Comparison of ENCODE assay signal across 9 mouse cellular contexts in the genomic region with DNA sequence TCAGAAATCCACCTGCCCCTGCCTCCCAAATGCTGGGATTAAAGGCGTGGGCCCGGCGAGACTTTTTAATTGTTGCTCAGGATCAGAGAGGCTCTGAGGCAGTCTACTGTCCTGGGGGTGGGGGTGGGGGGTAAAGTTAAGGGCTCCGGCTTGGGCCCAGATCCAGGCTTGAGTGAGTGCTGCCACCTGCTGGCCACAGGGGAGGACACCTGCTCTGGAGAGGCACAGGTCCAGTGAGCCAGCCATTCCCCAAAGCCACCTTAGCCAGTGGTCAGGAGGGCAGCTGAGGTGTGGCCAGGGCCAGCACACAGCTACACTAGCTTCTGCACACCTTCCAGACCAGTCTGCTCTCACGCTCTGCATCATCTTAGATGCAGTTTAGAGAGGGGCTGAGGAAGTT. TPM values are rescaled to one million over a fixed set of nuclear protein-coding genes. Genes with fewer than 3 reads are reported as not detected.
DNase-seq lines count a peak whose midpoint lies in the region; ATAC-seq and TF ChIP-seq lines count a peak whose summit lies in the region.
"Had no signal": no experiment of that assay in that cellular context is flagged by ENCODE, and none has a peak within 500 bp of the region (broad histone marks: within the 10 kb centered on the region; RNA-seq: fewer than 3 reads in every experiment).

No protein-coding gene starts in this region.

- ATAC-seq in neural tube, embryonic 13.5 days (ENCODE audit: low read depth): peak; percentile 24; the same call in 1 of the 2 replicates

- intact Hi-C loops in gastrocnemius, postnatal 36 days (cut with DNase I): loop anchor here (1.0 kb wide), 1 partner anchor 94 kb away; no protein-coding TSS in a partner anchor

- no peak overlapping the region for H3K27ac ChIP-seq in layer of hippocampus, adult 2 months
- no peak overlapping the region for H3K27ac ChIP-seq in kidney, adult 2 months (ENCODE audit: insufficient read depth, low read depth, low read length)
- H3K27ac ChIP-seq in neural tube, embryonic 13.5 days (replicated peaks): no peak overlapping the region
- H3K27ac ChIP-seq: lung, embryonic 15.5 days had no signal

- no peaks in the 10 kb centered on the region for H3K9me3 ChIP-seq in neural tube, embryonic 13.5 days
- H3K9me3 ChIP-seq: lung, embryonic 15.5 days had no signal

- peak; percentile 84 for TF ChIP-seq CTCF in layer of hippocampus, adult 2 months (conservative IDR thresholded peaks at IDR 0.05)
- TF ChIP-seq CTCF in kidney, adult 2 months (conservative IDR thresholded peaks at IDR 0.05; ENCODE audit: insufficient read depth, insufficient read length, low read depth, low read length): peak; percentile 86

- TF ChIP-seq POLR2A in kidney, adult 2 months (IDR thresholded peaks at IDR 0.05; ENCODE audit: low read depth, low read length): no peak

- WGBS in kidney, adult 2 months: 10% methylated on average over 5 of the region's 5 CpGs
- 7% methylated on average over 5 of the region's 5 CpGs for WGBS in neural tube, embryonic 13.5 days

- no peaks in the 10 kb centered on the region for H3K4me1 ChIP-seq in kidney, adult 2 months (ENCODE audit: control insufficient read depth, insufficient read depth, low read length)
- H3K4me1 ChIP-seq in neural tube, embryonic 13.5 days (replicated peaks): peaks cover 39% of the 10 kb centered on the region

- peak in 1 of 2 experiments; percentile 76 for DNase-seq in layer of hippocampus, adult 2 months (ENCODE audit: low spot score in 2 of 2)
- DNase-seq in layer of hippocampus, adult 9-10 months (ENCODE audit: low spot score): no peak
- DNase-seq in cerebellum, postnatal 25 days: peak; percentile 84 to 90
- peak; percentile 57 to 61 for DNase-seq in gastrocnemius, postnatal 36 days
- DNase-seq in kidney, adult 2 months: peak; percentile 76
- peak; percentile 64 to 74 for DNase-seq in lung, adult 18-20 months
- DNase-seq in testis, postnatal 10 days (ENCODE audit: low spot score): peak; percentile 90

- H3K27me3 ChIP-seq in kidney, adult 2 months (replicated peaks; ENCODE audit: control insufficient read depth, insufficient read depth, low read length): no peaks in the 10 kb centered on the region
- peaks cover 46% of the 10 kb centered on the region for H3K27me3 ChIP-seq in neural tube, embryonic 13.5 days

- no peaks in the 10 kb centered on the region for H3K36me3 ChIP-seq in kidney, adult 2 months (ENCODE audit: control insufficient read depth, insufficient read depth, low read length)
- peaks cover 44% of the 10 kb centered on the region for H3K36me3 ChIP-seq in neural tube, embryonic 13.5 days

- H3K4me2 ChIP-seq in neural tube, embryonic 13.5 days: no peak overlapping the region

- no peak overlapping the region for H3K9ac ChIP-seq in neural tube, embryonic 13.5 days
- H3K9ac ChIP-seq: lung, embryonic 15.5 days had no signal

- H3K4me3 ChIP-seq in layer of hippocampus, adult 2 months: no peak overlapping the region
- no peak overlapping the region for H3K4me3 ChIP-seq in kidney, adult 2 months (ENCODE audit: insufficient read depth, low read depth, low read length)
- H3K4me3 ChIP-seq in neural tube, embryonic 13.5 days: no peak overlapping the region
- H3K4me3 ChIP-seq: lung, embryonic 15.5 days had no signal

RNA-seq across cellular contexts. Expression of gene Nmt1, which starts 35.0 kb away (rescaled TPM):
- 100 to 1,000 TPM; 169 to 173 TPM for total RNA-seq in layer of hippocampus, adult 2 months (2021)
- 10 to 100 TPM; 44.6 to 47.2 TPM for total RNA-seq in gastrocnemius, postnatal 36 days (2021)
- 45.3 and 49.7 TPM in 2 replicates for polyA plus RNA-seq in kidney, adult 2 months (2012; rRNA removed)
- polyA plus RNA-seq in neural tube, embryonic 13.5 days (2015; fragmentation: Nextera tagmentation; extraction: Ambion mirVana): 31.2 and 32.3 TPM in 2 replicates

RNA-seq across cellular contexts. Expression of gene Dcakd, which starts 35.2 kb away (rescaled TPM):
- 10 to 100 TPM; 77.1 to 80.3 TPM for total RNA-seq in layer of hippocampus, adult 2 months (2021)
- total RNA-seq in gastrocnemius, postnatal 36 days (2021): 10 to 100 TPM; 16.2 to 19.8 TPM
- polyA plus RNA-seq in kidney, adult 2 months (2012; rRNA removed): 49.5 and 51.3 TPM in 2 replicates
- 161 and 171 TPM in 2 replicates for polyA plus RNA-seq in neural tube, embryonic 13.5 days (2015; fragmentation: Nextera tagmentation; extraction: Ambion mirVana)

RNA-seq across cellular contexts. Expression of gene C1ql1, which starts 46.5 kb away (rescaled TPM):
- total RNA-seq in layer of hippocampus, adult 2 months (2021): 10 to 100 TPM; 17.5 to 18.5 TPM
- total RNA-seq in gastrocnemius, postnatal 36 days (2021): under 1 TPM in 1 of 2 experiments, not detected in 1; 0.17 TPM
- 0.38 and 0.39 TPM in 2 replicates for polyA plus RNA-seq in kidney, adult 2 months (2012; rRNA removed)
- polyA plus RNA-seq in neural tube, embryonic 13.5 days (2015; fragmentation: Nextera tagmentation; extraction: Ambion mirVana): 1.9 and 2.0 TPM in 2 replicates

Comparison
In these comparisons a context has a peak if more than half of its experiments do, and no peak if none do; other contexts are left out.
1. RNA of gene C1ql1, which starts 46.5 kb away (total RNA-seq): 17.5 to 18.5 TPM in layer of hippocampus, adult 2 months; 0.17 TPM in gastrocnemius, postnatal 36 days; every median in the first group is over 10 times any median in the second.